Comparison of ENCODE assay signal across 9 mouse cellular contexts in genomic region chr6:43254193-43254926, GRCm38 (mm10). TPM values are rescaled to one million over a fixed set of nuclear protein-coding genes. Genes with fewer than 3 reads are reported as not detected.
DNase-seq lines count a peak whose midpoint lies in the region; ATAC-seq and TF ChIP-seq lines count a peak whose summit lies in the region.
"Had no signal": no experiment of that assay in that cellular context is flagged by ENCODE, and none has a peak within 500 bp of the region (broad histone marks: within the 10 kb centered on the region; RNA-seq: fewer than 3 reads in every experiment).

No protein-coding gene starts in this region.

- peak; percentile 37 for DNase-seq in limb, embryonic 14.5 days (ENCODE audit: low spot score)
- DNase-seq in limb, embryonic 10.5 days (ENCODE audit: low spot score), result no peak
- DNase-seq in MEL (ENCODE audit: low read depth, low spot score), result peak; percentile 13
- peak; percentile 53 for DNase-seq in embryo, embryonic 11 days
- peak; percentile 46 for DNase-seq in lung, postnatal 36 days
- DNase-seq in layer of hippocampus, adult 11-12 months (ENCODE audit: low spot score), result no peak
- DNase-seq in layer of hippocampus, postnatal 25 days (ENCODE audit: extremely low spot score in 1 of 2, low spot score in 1 of 2), result no peak

- no peak for TF ChIP-seq POLR2A in limb, embryonic 14.5 days (IDR thresholded peaks at IDR 0.05; ENCODE audit: borderline replicate concordance, extremely low read depth, insufficient read depth, insufficient read length)
- TF ChIP-seq POLR2A in MEL (IDR thresholded peaks at IDR 0.05; ENCODE audit: control insufficient read depth in 1 of 2, insufficient read depth in 1 of 2, low read depth in 1 of 2, low read length in 2 of 2, poor library complexity in 1 of 2), result no peak

- no peak overlapping the region for H3K27ac ChIP-seq in limb, embryonic 14.5 days (replicated peaks; ENCODE audit: low read depth, low read length)
- no peak overlapping the region for H3K27ac ChIP-seq in limb, embryonic 10.5 days
- no peak overlapping the region for H3K27ac ChIP-seq in MEL (ENCODE audit: control insufficient read depth, low read depth, low read length)
- H3K27ac ChIP-seq: heart, embryonic 15.5 days; limb, embryonic 15.5 days had no signal

- no peak overlapping the region for H3K4me3 ChIP-seq in limb, embryonic 14.5 days (replicated peaks; ENCODE audit: low read length)
- H3K4me3 ChIP-seq in limb, embryonic 10.5 days, result no peak overlapping the region
- H3K4me3 ChIP-seq in MEL (ENCODE audit: control insufficient read depth in 1 of 2, insufficient read depth in 1 of 2, low read depth in 2 of 2, low read length in 2 of 2), result no peak overlapping the region
- H3K4me3 ChIP-seq: heart, embryonic 15.5 days; limb, embryonic 15.5 days had no signal

- no peak overlapping the region for H3K4me2 ChIP-seq in limb, embryonic 14.5 days (replicated peaks; ENCODE audit: low read depth, low read length, severe bottlenecking)
- H3K4me2 ChIP-seq: heart, embryonic 15.5 days; limb, embryonic 15.5 days had no signal

- TF ChIP-seq CTCF in MEL (IDR thresholded peaks at IDR 0.05 in 2 of 3, conservative IDR thresholded peaks at IDR 0.05 in 1 of 3; ENCODE audit: control insufficient read depth in 1 of 3, insufficient read depth in 1 of 3, low read depth in 2 of 3, low read length in 3 of 3, poor library complexity in 1 of 3, severe bottlenecking in 1 of 3), result peak in 2 of 3 experiments; percentile 15 to 49; a peak in 3 of 6 replicates

- WGBS in limb, embryonic 14.5 days, result 64% methylated on average over 7 of the region's 7 CpGs
- 61% methylated on average over 7 of the region's 7 CpGs for WGBS in limb, embryonic 10.5 days

- no peaks in the 10 kb centered on the region for H3K27me3 ChIP-seq in limb, embryonic 14.5 days (ENCODE audit: control insufficient read depth, insufficient read depth, low read length)
- no peaks in the 10 kb centered on the region for H3K27me3 ChIP-seq in limb, embryonic 10.5 days (ENCODE audit: low read depth, poor library complexity, severe bottlenecking)
- H3K27me3 ChIP-seq in MEL (ENCODE audit: control insufficient read depth in 1 of 2, insufficient read depth in 2 of 2, low read length in 2 of 2), result no peaks in the 10 kb centered on the region
- H3K27me3 ChIP-seq: heart, embryonic 15.5 days; limb, embryonic 15.5 days had no signal

- no peaks in the 10 kb centered on the region for H3K79me2 ChIP-seq in MEL (ENCODE audit: control insufficient read depth, insufficient read depth, low read length, poor library complexity)

- ATAC-seq in limb, embryonic 14.5 days (ENCODE audit: low FRiP score, low read depth), result no peak

- no peaks in the 10 kb centered on the region for H3K4me1 ChIP-seq in limb, embryonic 14.5 days (ENCODE audit: control insufficient read depth, insufficient read depth, low read length)
- H3K4me1 ChIP-seq in limb, embryonic 10.5 days, result no peaks in the 10 kb centered on the region
- H3K4me1 ChIP-seq in MEL (ENCODE audit: control insufficient read depth in 1 of 2, insufficient read depth in 2 of 2, low read length in 2 of 2), result peaks cover 0 to 4% of the 10 kb centered on the region in 2 experiments; a peak in 1 of 4 replicates
- H3K4me1 ChIP-seq: heart, embryonic 15.5 days; limb, embryonic 15.5 days had no signal

- no peak for TF ChIP-seq EP300 in MEL (IDR thresholded peaks at IDR 0.05; ENCODE audit: low read depth in 1 of 2, low read length in 2 of 2)

- TF ChIP-seq RAD21 in MEL (IDR thresholded peaks at IDR 0.05; ENCODE audit: low read depth, low read length), result peak; percentile 50

- H3K9me3 ChIP-seq in limb, embryonic 14.5 days (ENCODE audit: control insufficient read depth, low read length), result no peaks in the 10 kb centered on the region
- H3K9me3 ChIP-seq in limb, embryonic 10.5 days (replicated peaks), result no peaks in the 10 kb centered on the region
- H3K9me3 ChIP-seq in MEL (replicated peaks; ENCODE audit: insufficient read depth, low read length), result no peaks in the 10 kb centered on the region
- H3K9me3 ChIP-seq: heart, embryonic 15.5 days; limb, embryonic 15.5 days had no signal

- no peaks in the 10 kb centered on the region for H3K36me3 ChIP-seq in limb, embryonic 14.5 days (ENCODE audit: control insufficient read depth, insufficient read depth, low read length)
- H3K36me3 ChIP-seq in limb, embryonic 10.5 days, result no peaks in the 10 kb centered on the region
- H3K36me3 ChIP-seq in MEL (ENCODE audit: control insufficient read depth in 1 of 2, insufficient read depth in 2 of 2, low read length in 2 of 2), result no peaks in the 10 kb centered on the region
- H3K36me3 ChIP-seq: heart, embryonic 15.5 days; limb, embryonic 15.5 days had no signal

- H3K9ac ChIP-seq in limb, embryonic 14.5 days (ENCODE audit: low read depth, low read length, severe bottlenecking), result no peak overlapping the region
- H3K9ac ChIP-seq in MEL (ENCODE audit: control insufficient read depth, low read depth, low read length, poor library complexity, severe bottlenecking), result no peak overlapping the region
- H3K9ac ChIP-seq: heart, embryonic 15.5 days; limb, embryonic 15.5 days had no signal

TF ChIP-seq in MEL, 35 proteins besides CTCF, POLR2A, EP300 and RAD21:
- peak; percentile 51 for TF ChIP-seq SMC3 (IDR thresholded peaks at IDR 0.05; ENCODE audit: low read depth, low read length)
- no peak for TF ChIP-seq ZKSCAN1 (IDR thresholded peaks at IDR 0.05; ENCODE audit: low read depth, low read length)
- TF ChIP-seq ZC3H11A (IDR thresholded peaks at IDR 0.05; ENCODE audit: low read depth, low read length), result peak; percentile 18; the same call in 1 of the 2 replicates
- TF ChIP-seq NRF1 (IDR thresholded peaks at IDR 0.05; ENCODE audit: insufficient read depth, low read depth, low read length, poor library complexity, severe bottlenecking), result no peak

RNA-seq across cellular contexts. Expression of gene Arhgef5, which starts 11.0 kb away (rescaled TPM):
- 21.6 and 23.0 TPM in 2 replicates for polyA plus RNA-seq in limb, embryonic 14.5 days (2012; rRNA removed)
- 11.6 and 12.7 TPM in 2 replicates for polyA plus RNA-seq in limb, embryonic 14.5 days (2014; fragmentation: Nextera tagmentation; extraction: Ambion mirVana)
- 6.9 and 8.1 TPM in 2 replicates for polyA plus RNA-seq in limb, embryonic 10.5 days (2016; fragmentation: Nextera tagmentation; extraction: Ambion mirVana)
- total RNA-seq in MEL (2012; rRNA removed), result not detected in 2 replicates
- not detected for polyA plus RNA-seq in MEL (2012; ENCODE audit: insufficient read depth in 1 of 2, insufficient read length in 2 of 2, low read depth in 1 of 2, low replicate concordance in 2 of 2, missing spikeins in 1 of 2)
- total RNA-seq in layer of hippocampus, postnatal 25 days (2021), result 1 to 10 TPM; 2.0 to 2.2 TPM

RNA-seq across cellular contexts. Expression of gene Olfr47, which starts 23.0 kb away (rescaled TPM):
- polyA plus RNA-seq in limb, embryonic 14.5 days (2012; rRNA removed), result not detected in 2 replicates
- not detected in 2 replicates for polyA plus RNA-seq in limb, embryonic 14.5 days (2014; fragmentation: Nextera tagmentation; extraction: Ambion mirVana)
- not detected in 2 replicates for polyA plus RNA-seq in limb, embryonic 10.5 days (2016; fragmentation: Nextera tagmentation; extraction: Ambion mirVana)
- total RNA-seq in MEL (2012; rRNA removed), result not detected in 2 replicates
- polyA plus RNA-seq in MEL (2012; ENCODE audit: insufficient read depth in 1 of 2, insufficient read length in 2 of 2, low read depth in 1 of 2, low replicate concordance in 2 of 2, missing spikeins in 1 of 2), result not detected
- total RNA-seq in layer of hippocampus, postnatal 25 days (2021), result not detected
- polyA plus RNA-seq: heart, embryonic 15.5 days; limb, embryonic 15.5 days had no signal

RNA-seq across cellular contexts. Expression of gene Olfr434, which starts 41.5 kb away (rescaled TPM):
- not detected in 2 replicates for polyA plus RNA-seq in limb, embryonic 14.5 days (2012; rRNA removed)
- polyA plus RNA-seq in limb, embryonic 14.5 days (2014; fragmentation: Nextera tagmentation; extraction: Ambion mirVana), result not detected in 2 replicates
- not detected in 2 replicates for polyA plus RNA-seq in limb, embryonic 10.5 days (2016; fragmentation: Nextera tagmentation; extraction: Ambion mirVana)
- not detected in 2 replicates for total RNA-seq in MEL (2012; rRNA removed)
- polyA plus RNA-seq in MEL (2012; ENCODE audit: insufficient read depth in 1 of 2, insufficient read length in 2 of 2, low read depth in 1 of 2, low replicate concordance in 2 of 2, missing spikeins in 1 of 2), result not detected
- not detected for total RNA-seq in layer of hippocampus, postnatal 25 days (2021)
- polyA plus RNA-seq: heart, embryonic 15.5 days; limb, embryonic 15.5 days had no signal

RNA-seq across cellular contexts. Expression of gene Nobox, which starts 55.0 kb away (rescaled TPM):
- 0.15 and 0.20 TPM in 2 replicates for polyA plus RNA-seq in limb, embryonic 14.5 days (2012; rRNA removed)
- polyA plus RNA-seq in limb, embryonic 14.5 days (2014; fragmentation: Nextera tagmentation; extraction: Ambion mirVana), result 0.22 TPM in 1 of 2 replicates, not detected in the other
- polyA plus RNA-seq in limb, embryonic 10.5 days (2016; fragmentation: Nextera tagmentation; extraction: Ambion mirVana), result not detected in 2 replicates
- total RNA-seq in MEL (2012; rRNA removed), result not detected in 2 replicates
- not detected for polyA plus RNA-seq in MEL (2012; ENCODE audit: insufficient read depth in 1 of 2, insufficient read length in 2 of 2, low read depth in 1 of 2, low replicate concordance in 2 of 2, missing spikeins in 1 of 2)
- total RNA-seq in layer of hippocampus, postnatal 25 days (2021), result not detected
- polyA plus RNA-seq: heart, embryonic 15.5 days; limb, embryonic 15.5 days had no signal

RNA-seq across cellular contexts. Expression of gene Olfr435, which starts 57.4 kb away (rescaled TPM):
- polyA plus RNA-seq in limb, embryonic 14.5 days (2012; rRNA removed), result not detected in 2 replicates
- not detected in 2 replicates for polyA plus RNA-seq in limb, embryonic 14.5 days (2014; fragmentation: Nextera tagmentation; extraction: Ambion mirVana)
- not detected in 2 replicates for polyA plus RNA-seq in limb, embryonic 10.5 days (2016; fragmentation: Nextera tagmentation; extraction: Ambion mirVana)
- not detected in 2 replicates for total RNA-seq in MEL (2012; rRNA removed)
- polyA plus RNA-seq in MEL (2012; ENCODE audit: insufficient read depth in 1 of 2, insufficient read length in 2 of 2, low read depth in 1 of 2, low replicate concordance in 2 of 2, missing spikeins in 1 of 2), result not detected
- not detected for total RNA-seq in layer of hippocampus, postnatal 25 days (2021)
- polyA plus RNA-seq: heart, embryonic 15.5 days; limb, embryonic 15.5 days had no signal

Comparison
In these comparisons a context has a peak if more than half of its experiments do, and no peak if none do; other contexts are left out.
1. DNase-seq: peak in limb, embryonic 14.5 days (single experiment), MEL (single experiment), embryo, embryonic 11 days (single experiment) and lung, postnatal 36 days (single experiment); none in limb, embryonic 10.5 days (single experiment), layer of hippocampus, adult 11-12 months (single experiment) and layer of hippocampus, postnatal 25 days (0 of 2).